In genomic region chr11:86473576-86473975, GRCm38 (mm10) we compare ENCODE assay signal across 12 mouse cellular contexts. TPM values are rescaled to one million over a fixed set of nuclear protein-coding genes. Genes with fewer than 3 reads are reported as not detected.
A peak's percentile ranks its signal among the peaks of the same experiment; 100 is the strongest.
DNase-seq lines count a peak whose midpoint lies in the region; ATAC-seq and TF ChIP-seq lines count a peak whose summit lies in the region.
"Had no signal": no experiment of that assay in that cellular context is flagged by ENCODE, and none has a peak within 500 bp of the region (broad histone marks: within the 10 kb centered on the region; RNA-seq: fewer than 3 reads in every experiment).

No protein-coding gene starts in this region.

- no peaks in the 10 kb centered on the region for H3K36me3 ChIP-seq in hindbrain, embryonic 14.5 days (replicated peaks; ENCODE audit: control insufficient read depth, insufficient read depth)
- no peaks in the 10 kb centered on the region for H3K36me3 ChIP-seq in hindbrain, embryonic 11.5 days (ENCODE audit: control insufficient read depth, insufficient read depth, low read length)
- no peaks in the 10 kb centered on the region for H3K36me3 ChIP-seq in lung, embryonic 16.5 days (ENCODE audit: control insufficient read depth, insufficient read depth, low read length)
- H3K36me3 ChIP-seq in stomach, embryonic 16.5 days (ENCODE audit: control insufficient read depth, insufficient read depth, low read length): no peaks in the 10 kb centered on the region
- H3K36me3 ChIP-seq: neural tube, embryonic 13.5 days had no signal

- no peak for TF ChIP-seq CTCF in cerebellum, adult 2 months (IDR thresholded peaks at IDR 0.05; ENCODE audit: borderline replicate concordance, insufficient read depth, low read depth, low read length)

- 50% methylated on average over 3 of the region's 3 CpGs for WGBS in cerebellum, adult 2 months
- 61% methylated on average over 3 of the region's 3 CpGs for WGBS in hindbrain, embryonic 14.5 days
- 78% methylated on average over 3 of the region's 3 CpGs for WGBS in hindbrain, embryonic 11.5 days
- 26% methylated on average over 3 of the region's 3 CpGs for WGBS in lung, embryonic 16.5 days
- WGBS in stomach, embryonic 16.5 days: 22% methylated on average over 3 of the region's 3 CpGs

- no peak for DNase-seq in cerebellum, adult 2 months
- DNase-seq in cerebellum, postnatal 4 days (ENCODE audit: low spot score in 2 of 2): no peak
- no peak for DNase-seq in hindbrain, embryonic 14.5 days (ENCODE audit: low spot score)
- no peak for DNase-seq in hindbrain, embryonic 11.5 days (ENCODE audit: low spot score)
- DNase-seq in lung, postnatal 14 days: no peak
- no peak for DNase-seq in ovary, postnatal 10 days (ENCODE audit: low spot score)
- DNase-seq: kidney, adult 11 months; right cerebral cortex, postnatal 14 days had no signal

- no peaks in the 10 kb centered on the region for H3K27me3 ChIP-seq in cerebellum, adult 2 months (ENCODE audit: control insufficient read depth, insufficient read depth, low read length)
- H3K27me3 ChIP-seq in hindbrain, embryonic 14.5 days (ENCODE audit: control insufficient read depth, insufficient read depth, low read length): no peaks in the 10 kb centered on the region
- no peaks in the 10 kb centered on the region for H3K27me3 ChIP-seq in hindbrain, embryonic 11.5 days (ENCODE audit: control insufficient read depth, insufficient read depth, low read length)
- H3K27me3 ChIP-seq in lung, embryonic 16.5 days (ENCODE audit: control insufficient read depth, insufficient read depth, low read depth, low read length): no peaks in the 10 kb centered on the region
- H3K27me3 ChIP-seq in stomach, embryonic 16.5 days (ENCODE audit: control insufficient read depth, insufficient read depth, low read length): no peaks in the 10 kb centered on the region
- H3K27me3 ChIP-seq: neural tube, embryonic 13.5 days had no signal

- no peaks in the 10 kb centered on the region for H3K9me3 ChIP-seq in hindbrain, embryonic 14.5 days (ENCODE audit: control insufficient read depth, low read length)
- no peaks in the 10 kb centered on the region for H3K9me3 ChIP-seq in hindbrain, embryonic 11.5 days (ENCODE audit: control insufficient read depth, low read length)
- H3K9me3 ChIP-seq in lung, embryonic 16.5 days (ENCODE audit: control insufficient read depth, low read length): no peaks in the 10 kb centered on the region
- H3K9me3 ChIP-seq in stomach, embryonic 16.5 days (replicated peaks; ENCODE audit: control insufficient read depth, low read length): no peaks in the 10 kb centered on the region
- H3K9me3 ChIP-seq: neural tube, embryonic 13.5 days had no signal

- no peak for ATAC-seq in hindbrain, embryonic 14.5 days (ENCODE audit: low FRiP score)
- ATAC-seq in hindbrain, embryonic 11.5 days (ENCODE audit: low FRiP score): no peak
- peak; percentile 60; the same call in 1 of the 2 replicates for ATAC-seq in lung, embryonic 16.5 days (ENCODE audit: low read depth)
- peak; percentile 68; the same call in 1 of the 2 replicates for ATAC-seq in stomach, embryonic 16.5 days (ENCODE audit: insufficient read depth, low FRiP score)

- no peak for TF ChIP-seq POLR2A in cerebellum, adult 2 months (IDR thresholded peaks at IDR 0.05; ENCODE audit: borderline replicate concordance, insufficient read depth, low read length)

- H3K4me1 ChIP-seq in cerebellum, adult 2 months (ENCODE audit: control insufficient read depth, insufficient read depth, low read length): peaks cover 16% of the 10 kb centered on the region
- H3K4me1 ChIP-seq in hindbrain, embryonic 14.5 days (replicated peaks; ENCODE audit: control insufficient read depth, insufficient read depth, low read length): 0 out of 2 replicates have a peak, but pooled peaks cover 8% of the 10 kb centered on the region
- no peaks in the 10 kb centered on the region for H3K4me1 ChIP-seq in hindbrain, embryonic 11.5 days (replicated peaks; ENCODE audit: control insufficient read depth, insufficient read depth, low read length)
- peaks cover 10% of the 10 kb centered on the region for H3K4me1 ChIP-seq in lung, embryonic 16.5 days (replicated peaks; ENCODE audit: control insufficient read depth, insufficient read depth, low read length)
- peaks cover 8% of the 10 kb centered on the region for H3K4me1 ChIP-seq in stomach, embryonic 16.5 days (ENCODE audit: control insufficient read depth, insufficient read depth, low read length)

- peak overlapping the region; percentile 54; the same call in 1 of the 2 replicates for H3K27ac ChIP-seq in cerebellum, adult 2 months (ENCODE audit: insufficient read depth, low read length)
- H3K27ac ChIP-seq in hindbrain, embryonic 14.5 days: no peak overlapping the region; the same call in 1 of the 2 replicates
- H3K27ac ChIP-seq in hindbrain, embryonic 11.5 days (ENCODE audit: low read depth, low read length): no peak overlapping the region
- H3K27ac ChIP-seq in lung, embryonic 16.5 days (ENCODE audit: low read length): no peak overlapping the region
- H3K27ac ChIP-seq in stomach, embryonic 16.5 days (ENCODE audit: low read length): no peak overlapping the region

- peak overlapping the region; percentile 42; the same call in 1 of the 2 replicates for H3K4me2 ChIP-seq in hindbrain, embryonic 14.5 days (replicated peaks)
- no peak overlapping the region for H3K4me2 ChIP-seq in hindbrain, embryonic 11.5 days (replicated peaks; ENCODE audit: low read depth, low read length)
- peak overlapping the region; percentile 59 for H3K4me2 ChIP-seq in lung, embryonic 16.5 days (ENCODE audit: low read depth, low read length)
- peak overlapping the region; percentile 54 for H3K4me2 ChIP-seq in stomach, embryonic 16.5 days (ENCODE audit: low read depth, low read length)
- H3K4me2 ChIP-seq: midbrain, embryonic 11.5 days had no signal

- no peak overlapping the region for H3K4me3 ChIP-seq in cerebellum, adult 2 months (replicated peaks; ENCODE audit: insufficient read depth, low read depth, low read length)
- no peak overlapping the region for H3K4me3 ChIP-seq in hindbrain, embryonic 14.5 days (replicated peaks; ENCODE audit: low read length)
- H3K4me3 ChIP-seq in hindbrain, embryonic 11.5 days (ENCODE audit: low read depth, low read length): no peak overlapping the region
- no peak overlapping the region for H3K4me3 ChIP-seq in lung, embryonic 16.5 days (ENCODE audit: low read length)
- peak overlapping the region; percentile 35; the same call in 1 of the 2 replicates for H3K4me3 ChIP-seq in stomach, embryonic 16.5 days (replicated peaks; ENCODE audit: low read length)
- H3K4me3 ChIP-seq: neural tube, embryonic 13.5 days had no signal

- no peak overlapping the region for H3K9ac ChIP-seq in hindbrain, embryonic 14.5 days
- H3K9ac ChIP-seq in hindbrain, embryonic 11.5 days (ENCODE audit: low read depth, low read length): no peak overlapping the region
- H3K9ac ChIP-seq in lung, embryonic 16.5 days (ENCODE audit: low read length): no peak overlapping the region
- H3K9ac ChIP-seq in stomach, embryonic 16.5 days (ENCODE audit: low read length): no peak overlapping the region
- H3K9ac ChIP-seq: neural tube, embryonic 13.5 days had no signal

RNA-seq across cellular contexts. Expression of gene Rnft1, which starts 10.9 kb away (rescaled TPM):
- 11.4 and 11.6 TPM in 2 replicates for polyA plus RNA-seq in cerebellum, adult 2 months (2012; rRNA removed)
- polyA plus RNA-seq in hindbrain, embryonic 14.5 days (2014; fragmentation: Nextera tagmentation; extraction: Ambion mirVana): 15.7 and 17.6 TPM in 2 replicates
- 21.5 and 26.3 TPM in 2 replicates for polyA plus RNA-seq in hindbrain, embryonic 11.5 days (2014; fragmentation: Nextera tagmentation; extraction: Ambion mirVana)
- 55.1 and 57.0 TPM in 2 replicates for polyA plus RNA-seq in lung, embryonic 16.5 days (2015; fragmentation: Nextera tagmentation; extraction: Ambion mirVana)
- 62.9 and 68.1 TPM in 2 replicates for polyA plus RNA-seq in stomach, embryonic 16.5 days (2015; fragmentation: Nextera tagmentation; extraction: Ambion mirVana)

Comparison
In these comparisons a context has a peak if more than half of its experiments do, and no peak if none do; other contexts are left out.
1. ATAC-seq: peak in lung, embryonic 16.5 days (single experiment) and stomach, embryonic 16.5 days (single experiment); none in hindbrain, embryonic 14.5 days (single experiment) and hindbrain, embryonic 11.5 days (single experiment).